Mouse (Mus musculus) thymus, postnatal 10 days (tissue): ENCODE data around the gene Ccdc3.
"Not testable (repeated sequence)": the region's sequence is repeated elsewhere in the genome, so short reads cannot be mapped to it uniquely, and the experiment has no call there.

Experiments used
- DNase-seq, 2 experiments: peaks; one replicate each; pipeline ENCODE4 v3.0.0; 2021; ENCODE audit warnings: low spot score in 2 of 2

Ccdc3 gene

GRCm38 (mm10) chr2:5137500-5138286 lies at the start of gene Ccdc3:
TSS of gene Ccdc3 (plus strand) at chr2:5137776.
- peak in 1 of 2 experiments; percentile 6 for DNase-seq

DNA sequence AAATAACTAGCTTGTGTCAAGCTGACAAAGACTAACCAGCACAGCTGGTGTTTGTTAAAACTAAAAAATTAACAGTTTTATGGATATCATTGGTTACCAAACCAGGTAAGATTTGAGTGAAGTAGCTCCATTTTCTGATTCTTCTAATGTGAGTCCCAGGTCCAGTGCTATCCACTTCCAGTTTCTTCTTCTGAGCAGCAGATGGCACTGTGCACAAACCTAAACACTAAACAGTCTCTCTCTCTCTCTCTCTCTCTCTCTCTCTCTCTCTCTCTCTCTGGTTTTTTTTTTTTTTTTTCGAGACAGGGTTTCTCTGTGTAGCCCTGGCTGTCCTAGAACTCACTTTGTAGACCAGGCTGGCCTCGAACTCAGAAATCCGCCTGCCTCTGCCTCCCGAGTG lies 47.2 kb upstream of the Ccdc3 start:
- DNase-seq: not testable (repeated sequence)

DNA sequence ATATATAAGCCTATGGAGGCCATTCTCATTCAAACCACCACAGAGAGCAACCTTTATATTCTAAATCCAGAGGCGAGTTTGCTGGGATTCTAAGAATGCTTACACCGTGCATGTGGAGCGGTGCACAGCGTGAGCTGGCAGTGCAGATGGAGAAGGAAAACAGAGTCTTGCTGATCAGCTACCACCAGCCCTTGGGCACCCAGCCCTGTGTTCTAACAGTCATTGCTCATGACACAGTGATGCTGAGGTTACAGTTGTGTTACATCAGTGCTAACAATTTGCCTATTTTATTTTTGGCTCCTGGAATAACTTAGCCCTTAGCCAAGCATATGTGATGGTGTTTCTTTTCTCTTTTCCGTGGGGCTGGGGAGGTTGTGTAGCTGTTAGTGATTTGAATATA lies 42.7 kb upstream of the Ccdc3 start:
- DNase-seq: no peak

DNA sequence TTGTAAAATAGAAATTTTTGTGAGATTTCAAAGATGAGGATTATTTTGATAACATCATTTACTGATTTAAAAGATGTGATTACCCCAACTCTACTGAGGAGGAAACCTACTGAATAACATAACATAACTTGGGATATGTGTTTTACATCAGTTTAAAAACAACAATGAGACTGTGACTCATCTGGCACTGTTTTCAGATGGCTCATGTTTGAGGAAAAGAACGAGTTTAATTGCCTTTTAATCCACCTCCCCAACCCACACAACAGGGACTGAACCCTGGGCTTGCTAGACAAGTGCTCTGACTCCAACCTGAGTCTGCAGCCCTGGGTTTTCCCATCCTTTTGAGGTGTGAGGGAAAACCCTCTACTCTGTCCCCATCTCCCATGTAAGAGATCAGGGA lies 42.3 kb upstream of the Ccdc3 start:
- no peak for DNase-seq

DNA sequence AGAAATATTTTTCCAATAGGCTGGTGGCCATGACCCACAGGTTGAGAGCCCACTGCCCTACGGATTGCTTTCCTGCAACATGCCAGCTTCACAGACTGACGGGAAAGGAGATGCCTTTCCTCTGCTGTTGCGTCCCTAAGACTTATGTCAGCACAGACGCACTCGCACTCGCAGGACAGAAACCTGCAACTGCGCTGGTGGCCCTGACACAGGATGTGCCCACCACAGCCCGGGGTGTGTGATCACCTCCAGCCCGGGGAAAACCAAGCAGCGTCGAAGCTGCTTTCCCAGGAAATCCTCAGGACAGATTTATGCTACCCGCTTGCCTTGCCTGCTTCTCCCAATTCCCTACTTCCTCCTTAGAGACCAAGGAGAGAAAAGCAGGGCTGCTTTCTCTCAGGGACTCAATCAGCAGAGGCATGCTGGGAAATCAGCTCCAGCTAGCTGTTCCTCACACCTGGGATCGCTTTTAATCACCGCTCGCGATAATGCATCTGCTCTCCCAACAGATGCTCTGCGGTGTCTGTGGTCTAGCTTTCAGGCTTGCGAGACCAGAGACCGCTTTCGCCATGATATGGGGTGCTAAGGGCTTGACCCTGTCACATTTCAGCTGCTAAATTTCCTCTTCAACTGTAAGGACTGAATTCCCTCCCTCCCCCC lies 39.7 kb upstream of the Ccdc3 start:
- peak in 1 of 2 experiments; percentile 6 for DNase-seq

GRCm38 (mm10) chr2:5099176-5099575 lies 38.4 kb upstream of the Ccdc3 start:
- no peak for DNase-seq

DNA sequence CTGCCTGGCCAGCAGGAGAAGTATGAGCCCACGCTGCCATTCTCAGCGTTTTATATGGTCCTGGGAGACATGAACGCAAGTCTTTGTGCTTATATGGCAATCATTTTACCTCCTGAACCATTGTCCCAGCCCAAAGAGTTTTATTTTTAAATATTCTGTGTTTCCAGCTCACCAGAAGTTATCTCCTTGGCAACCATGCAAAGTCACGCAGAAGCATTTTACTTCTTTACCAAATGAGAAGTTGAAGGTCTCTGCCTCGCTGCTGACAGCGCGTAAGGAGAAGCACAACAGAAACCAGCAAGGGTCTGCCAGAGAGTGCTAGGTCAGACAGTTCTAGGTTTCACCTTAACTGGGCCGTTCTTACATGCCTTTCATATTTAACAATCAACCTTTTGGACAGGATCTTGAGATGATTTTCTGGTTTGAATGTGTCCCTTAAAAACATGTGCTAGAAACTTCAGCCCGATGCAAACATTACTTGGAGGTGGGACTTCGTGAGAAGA lies 35.8 kb upstream of the Ccdc3 start:
- DNase-seq: no peak

DNA sequence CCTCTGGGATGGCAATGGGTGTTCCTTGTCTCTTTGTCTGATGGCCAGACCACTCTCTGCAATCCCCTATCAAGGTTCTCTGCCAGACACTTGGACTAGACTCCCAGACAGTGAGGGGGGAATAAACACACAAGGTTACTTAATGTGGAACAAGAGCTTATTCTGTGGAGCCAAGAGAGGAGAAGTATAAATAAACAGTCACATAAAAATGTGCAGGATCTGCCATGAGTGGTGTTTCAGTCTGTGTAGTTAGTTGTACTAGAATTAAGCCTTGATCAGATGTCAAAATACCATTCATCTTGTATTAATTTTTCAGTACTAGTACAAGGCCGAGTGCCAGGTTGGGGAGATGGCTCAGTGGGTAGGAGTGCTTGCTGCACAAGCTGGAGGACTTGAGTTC lies 34.7 kb upstream of the Ccdc3 start:
- DNase-seq: no peak

- no peak for DNase-seq
Observed at GRCm38 (mm10) chr2:5112785-5113291, 24.7 kb upstream of the Ccdc3 start.

DNA sequence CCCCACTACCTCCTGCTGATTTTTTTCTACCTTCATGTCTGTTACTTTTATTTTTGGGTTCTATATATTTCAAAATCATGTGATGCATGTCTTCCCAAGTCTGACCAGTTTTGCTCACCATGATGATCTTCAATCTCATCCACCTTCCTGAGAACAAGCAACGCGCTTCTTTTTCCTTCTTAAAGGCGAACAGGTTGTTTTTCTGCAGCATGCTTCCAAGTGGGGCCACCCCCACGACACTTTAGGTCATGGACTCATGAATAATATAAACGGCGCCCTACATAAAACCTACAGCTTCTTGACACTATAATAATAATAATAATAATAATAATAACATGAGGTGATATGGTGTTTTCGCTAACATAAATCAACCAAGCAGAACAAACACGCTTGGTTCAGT lies 23.2 kb upstream of the Ccdc3 start:
- no peak for DNase-seq

GRCm38 (mm10) chr2:5116856-5117532 lies 20.6 kb upstream of the Ccdc3 start:
- no peak for DNase-seq

DNA sequence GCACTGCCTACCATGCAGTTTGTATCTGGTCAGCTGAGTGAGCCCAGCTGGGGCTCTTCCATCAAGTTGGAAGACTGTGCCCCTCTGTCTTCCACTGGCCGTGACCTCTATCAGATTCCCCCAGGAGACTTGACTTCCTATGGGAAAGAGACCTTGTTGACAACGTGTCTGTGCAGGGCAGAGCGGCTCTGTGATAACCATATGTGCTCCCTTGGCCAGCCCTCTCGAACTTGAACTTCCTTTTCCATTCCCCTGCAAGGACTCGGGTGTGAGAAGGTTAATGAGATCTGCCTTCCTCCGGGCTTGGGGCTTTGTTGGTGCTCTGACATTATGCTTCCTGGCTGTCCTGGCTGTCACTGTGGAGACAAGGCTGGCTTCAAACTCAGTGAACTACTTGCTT lies 12.1 kb upstream of the Ccdc3 start:
- DNase-seq: no peak

- DNase-seq: no peak
Observed at GRCm38 (mm10) chr2:5127369-5127768, 10.2 kb upstream of the Ccdc3 start.

DNA sequence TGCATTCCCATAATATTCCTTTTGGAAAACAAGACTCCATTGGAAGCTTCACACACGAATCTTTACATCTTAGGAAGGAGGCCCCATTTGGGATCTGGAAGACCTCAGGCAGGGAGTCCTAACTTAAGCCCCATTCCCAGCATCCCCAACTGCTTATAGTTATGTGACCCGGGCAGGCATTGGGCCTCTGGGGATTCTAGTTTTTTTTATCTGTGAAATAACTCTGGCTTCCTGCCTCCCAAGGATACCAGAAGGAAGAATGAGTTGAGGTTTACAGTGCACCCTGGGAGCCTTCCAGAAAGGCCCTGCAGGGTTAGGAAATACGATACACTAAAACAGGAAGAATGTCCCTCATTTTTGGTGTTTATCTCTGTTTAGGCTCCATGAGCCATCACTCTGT lies 8.5 kb upstream of the Ccdc3 start:
- no peak for DNase-seq

DNA sequence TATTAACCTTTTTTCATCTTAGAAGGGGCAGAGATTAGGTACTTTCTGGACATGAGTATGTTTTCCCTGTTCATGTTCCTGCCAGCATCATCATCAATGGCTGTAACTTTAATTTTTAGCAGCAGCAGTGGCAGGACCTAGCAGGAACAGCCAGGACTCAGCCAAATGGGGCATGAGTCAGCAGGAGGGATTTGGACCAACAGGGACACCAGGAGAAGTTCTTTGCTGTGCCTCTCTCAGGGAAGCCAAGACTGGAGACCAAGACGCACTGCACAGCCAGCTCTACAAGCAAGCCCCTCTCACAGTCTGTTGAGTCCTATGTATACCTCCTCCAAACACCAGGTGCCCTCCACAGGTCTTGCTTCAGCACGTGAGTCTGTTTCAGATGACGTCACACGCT lies 5.5 kb upstream of the Ccdc3 start:
- no peak for DNase-seq

- DNase-seq: no peak
Observed at GRCm38 (mm10) chr2:5134959-5135743, 2.4 kb upstream of the Ccdc3 start.

DNA sequence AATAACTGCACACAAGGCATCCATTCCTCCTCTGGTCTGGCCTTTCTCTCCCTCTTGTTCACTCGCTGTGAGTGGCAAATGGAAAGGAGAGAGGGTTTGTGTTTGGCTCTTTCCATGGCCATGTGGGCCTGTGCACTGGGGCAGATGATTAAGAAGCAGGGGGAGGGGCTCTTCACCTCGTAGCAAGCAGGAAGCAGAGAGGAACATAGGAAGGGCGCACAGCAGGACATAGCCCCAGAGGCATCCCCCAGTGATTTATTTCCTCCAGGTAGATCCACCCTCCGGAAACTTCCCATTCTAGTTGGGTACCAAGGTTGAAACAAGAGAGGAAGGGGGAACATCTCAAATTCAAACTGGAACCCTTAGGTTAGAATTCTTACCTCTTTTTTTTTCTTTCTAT lies 2.4 kb downstream of the Ccdc3 start:
- no peak for DNase-seq

DNA sequence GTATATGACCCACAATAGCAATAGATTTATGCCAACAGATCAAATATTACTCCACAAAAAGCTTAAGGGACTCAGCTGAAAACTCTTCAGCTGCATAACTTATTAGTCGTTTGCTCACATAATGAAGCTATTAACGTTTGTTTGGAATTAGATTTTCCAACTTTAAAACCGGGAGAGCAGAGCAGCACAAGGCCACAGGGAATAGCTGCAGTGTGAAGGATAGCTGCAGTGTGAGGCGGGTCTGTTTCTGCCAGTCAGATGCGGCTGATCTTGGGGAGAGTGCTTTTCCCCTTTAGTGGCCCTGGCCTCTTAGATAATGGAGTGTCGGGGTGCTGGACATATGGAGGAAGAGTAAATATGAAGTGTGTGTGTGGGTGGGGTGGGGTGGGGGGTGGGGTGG lies 6.9 kb downstream of the Ccdc3 start:
- DNase-seq: no peak

- no peak for DNase-seq
Observed at GRCm38 (mm10) chr2:5147907-5148306, 10.3 kb downstream of the Ccdc3 start.

DNA sequence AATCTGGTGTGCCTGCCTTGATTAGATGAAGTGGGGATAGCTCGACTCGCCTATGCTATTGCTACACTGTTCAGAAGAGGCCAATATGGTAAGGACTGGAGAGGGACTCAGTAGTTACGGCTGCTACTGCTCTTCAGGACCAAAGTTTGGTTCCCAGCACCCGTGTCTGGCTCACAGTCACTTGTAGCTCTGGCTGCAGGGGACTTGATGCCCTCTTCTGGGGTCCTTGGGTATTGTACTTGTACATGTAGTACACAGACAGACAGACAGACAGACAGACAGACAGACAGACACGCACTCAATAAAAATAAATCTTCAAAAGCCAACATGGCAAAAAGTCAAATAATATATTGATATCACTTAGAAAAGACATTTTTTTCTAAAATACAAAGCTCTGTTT lies 17.1 kb downstream of the Ccdc3 start:
- no peak for DNase-seq

GRCm38 (mm10) chr2:5160236-5160848 lies 22.8 kb downstream of the Ccdc3 start:
- no peak for DNase-seq
